Mouse (Mus musculus) left cerebral cortex, adult 18-20 months (tissue): ENCODE data around the gene Calr3. TPM values are rescaled to one million over a fixed set of nuclear protein-coding genes. Genes with fewer than 3 reads are reported as not detected.

Source experiments
- microRNA-seq, 2 experiments: library from miRNA; unstranded; fragments of <30 nt; microRNA quantifications; one replicate each; pipeline ENCODE4 v1.2.0; 2021
- total RNA-seq, 2 experiments: library from RNA; stranded (reverse); gene quantifications; 2 replicates each; pipeline ENCODE4 v1.2.3; 2021

Calr3 gene
- total RNA-seq, 2 experiments from 2014 or later: 1.0 to 1.1 TPM

Small RNAs within 50 kb of the gene (microRNA-seq; reads per million reads assigned to microRNA genes)
- 1.7 to 2.5 reads per million in 2 experiments for gene Mir7068

Other genes starting within 250 kb of the Calr3 start
- gene Cib3, start 231.0 kb downstream of the Calr3 start, total RNA-seq: not detected
- not detected for gene Gm11034, start 230.2 kb downstream of the Calr3 start, total RNA-seq
- 10 to 100 TPM; 57.9 to 58.0 TPM for gene Fam32a, start 224.1 kb downstream of the Calr3 start, total RNA-seq
- gene Ap1m1, start 203.9 kb downstream of the Calr3 start, total RNA-seq: 10 to 100 TPM; 80.1 to 80.6 TPM
- gene Gm10282, start 138.6 kb downstream of the Calr3 start, total RNA-seq: 1 to 10 TPM; 2.8 to 4.2 TPM
- gene Klf2, start 124.8 kb downstream of the Calr3 start, total RNA-seq: 10 to 100 TPM; 15.2 to 23.6 TPM
- 10 to 100 TPM; 62.2 to 63.4 TPM for gene Eps15l1, start 22.4 kb downstream of the Calr3 start, total RNA-seq
- 1 to 10 TPM; 9.2 to 9.5 TPM for gene 1700030K09Rik, start within 50 bp of the Calr3 start, total RNA-seq
- gene Cherp, start 31.4 kb upstream of the Calr3 start, total RNA-seq: 10 to 100 TPM; 70.4 to 72.7 TPM
- 10 to 100 TPM; 54.9 to 55.8 TPM for gene Slc35e1, start 48.7 kb upstream of the Calr3 start, total RNA-seq
- 10 to 100 TPM; 10.2 to 11.2 TPM for gene Med26, start 104.4 kb upstream of the Calr3 start, total RNA-seq
- 100 to 1,000 TPM; 128 to 130 TPM for gene Smim7, start 127.2 kb upstream of the Calr3 start, total RNA-seq
- gene Tmem38a, start 128.2 kb upstream of the Calr3 start, total RNA-seq: 100 to 1,000 TPM in 1 of 2 experiments, 10 to 100 TPM in 1; 96.5 to 101 TPM
- gene Nwd1, start 202.8 kb upstream of the Calr3 start, total RNA-seq: 10 to 100 TPM; 37.6 to 40.9 TPM